In the genomic region with DNA sequence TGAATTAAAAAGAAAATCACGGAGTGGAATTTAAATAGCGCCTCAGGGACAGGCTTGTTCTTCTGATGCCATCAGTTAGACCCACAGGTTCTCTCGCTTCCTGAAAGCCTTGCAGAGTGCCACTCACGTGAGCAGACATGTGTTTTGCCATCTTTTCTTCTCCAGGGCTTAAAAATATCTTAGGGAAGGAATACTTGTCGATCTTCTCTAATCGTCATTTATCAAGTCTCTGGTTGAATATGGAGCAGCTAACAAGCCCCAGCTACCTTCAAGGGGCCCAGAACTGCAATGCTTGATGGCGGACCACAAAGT, we compare ENCODE assay signal across 21 mouse cellular contexts.
A peak's percentile ranks its signal among the peaks of the same experiment; 100 is the strongest.
DNase-seq lines count a peak whose midpoint lies in the region; ATAC-seq and TF ChIP-seq lines count a peak whose summit lies in the region.
"Had no signal": no experiment of that assay in that cellular context is flagged by ENCODE, and none has a peak within 500 bp of the region (broad histone marks: within the 10 kb centered on the region; RNA-seq: fewer than 3 reads in every experiment).

No protein-coding gene starts in this region.

- no peak overlapping the region for H3K4me3 ChIP-seq in forebrain, embryonic 15.5 days
- H3K4me3 ChIP-seq in forebrain, embryonic 10.5 days, result no peak overlapping the region
- no peak overlapping the region for H3K4me3 ChIP-seq in hindbrain, embryonic 14.5 days (replicated peaks; ENCODE audit: low read length)
- H3K4me3 ChIP-seq in hindbrain, embryonic 10.5 days, result no peak overlapping the region
- no peak overlapping the region for H3K4me3 ChIP-seq in midbrain, embryonic 14.5 days (replicated peaks; ENCODE audit: low read depth, low read length)
- H3K4me3 ChIP-seq in midbrain, embryonic 11.5 days (ENCODE audit: low read depth, low read length), result no peak overlapping the region
- no peak overlapping the region for H3K4me3 ChIP-seq in hindbrain, postnatal 0 days (ENCODE audit: low read length)
- H3K4me3 ChIP-seq in lung, postnatal 0 days (ENCODE audit: low read depth, low read length), result no peak overlapping the region
- H3K4me3 ChIP-seq: embryonic facial prominence, embryonic 12.5 days; heart, embryonic 15.5 days; limb, embryonic 15.5 days; midbrain, embryonic 12.5 days had no signal

- H3K27me3 ChIP-seq in forebrain, embryonic 15.5 days, result no peaks in the 10 kb centered on the region
- no peaks in the 10 kb centered on the region for H3K27me3 ChIP-seq in forebrain, embryonic 10.5 days (ENCODE audit: poor library complexity, severe bottlenecking)
- H3K27me3 ChIP-seq in hindbrain, embryonic 14.5 days (ENCODE audit: control insufficient read depth, insufficient read depth, low read length), result no peaks in the 10 kb centered on the region
- no peaks in the 10 kb centered on the region for H3K27me3 ChIP-seq in hindbrain, embryonic 10.5 days (ENCODE audit: insufficient read depth, poor library complexity, severe bottlenecking)
- H3K27me3 ChIP-seq in midbrain, embryonic 14.5 days (ENCODE audit: control insufficient read depth, insufficient read depth, low read length), result no peaks in the 10 kb centered on the region
- no peaks in the 10 kb centered on the region for H3K27me3 ChIP-seq in midbrain, embryonic 11.5 days (ENCODE audit: control insufficient read depth, insufficient read depth, low read length)
- H3K27me3 ChIP-seq in hindbrain, postnatal 0 days (ENCODE audit: insufficient read depth, low read length), result no peaks in the 10 kb centered on the region
- H3K27me3 ChIP-seq in lung, postnatal 0 days (replicated peaks; ENCODE audit: insufficient read depth, low read length), result no peaks in the 10 kb centered on the region
- H3K27me3 ChIP-seq: embryonic facial prominence, embryonic 12.5 days; heart, embryonic 15.5 days; limb, embryonic 15.5 days; midbrain, embryonic 12.5 days had no signal

- no peak overlapping the region for H3K4me2 ChIP-seq in forebrain, embryonic 15.5 days (replicated peaks)
- H3K4me2 ChIP-seq in hindbrain, embryonic 14.5 days (replicated peaks), result no peak overlapping the region
- H3K4me2 ChIP-seq in midbrain, embryonic 14.5 days (ENCODE audit: low read length), result no peak overlapping the region
- no peak overlapping the region for H3K4me2 ChIP-seq in midbrain, embryonic 11.5 days
- no peak overlapping the region for H3K4me2 ChIP-seq in hindbrain, postnatal 0 days (ENCODE audit: low read depth, low read length)
- no peak overlapping the region for H3K4me2 ChIP-seq in lung, postnatal 0 days (replicated peaks; ENCODE audit: low read depth, low read length)
- H3K4me2 ChIP-seq: embryonic facial prominence, embryonic 12.5 days; heart, embryonic 15.5 days; limb, embryonic 15.5 days; midbrain, embryonic 12.5 days had no signal

- WGBS in forebrain, embryonic 15.5 days, result 85% methylated on average over 7 of the region's 7 CpGs
- WGBS in forebrain, embryonic 10.5 days, result 88% methylated on average over 7 of the region's 7 CpGs
- 83% methylated on average over 7 of the region's 7 CpGs for WGBS in hindbrain, embryonic 14.5 days
- 94% methylated on average over 7 of the region's 7 CpGs for WGBS in hindbrain, embryonic 10.5 days
- 82% methylated on average over 7 of the region's 7 CpGs for WGBS in midbrain, embryonic 14.5 days
- WGBS in midbrain, embryonic 11.5 days, result 94% methylated on average over 7 of the region's 7 CpGs
- WGBS in hindbrain, postnatal 0 days, result 74% methylated on average over 7 of the region's 7 CpGs
- WGBS in lung, postnatal 0 days, result 86% methylated on average over 7 of the region's 7 CpGs

- H3K9me3 ChIP-seq in forebrain, embryonic 15.5 days, result no peaks in the 10 kb centered on the region
- H3K9me3 ChIP-seq in forebrain, embryonic 10.5 days, result no peaks in the 10 kb centered on the region
- no peaks in the 10 kb centered on the region for H3K9me3 ChIP-seq in hindbrain, embryonic 14.5 days (ENCODE audit: control insufficient read depth, low read length)
- no peaks in the 10 kb centered on the region for H3K9me3 ChIP-seq in hindbrain, embryonic 10.5 days
- no peaks in the 10 kb centered on the region for H3K9me3 ChIP-seq in midbrain, embryonic 14.5 days (ENCODE audit: control insufficient read depth, low read length)
- no peaks in the 10 kb centered on the region for H3K9me3 ChIP-seq in midbrain, embryonic 11.5 days (ENCODE audit: control insufficient read depth, low read length)
- no peaks in the 10 kb centered on the region for H3K9me3 ChIP-seq in hindbrain, postnatal 0 days (ENCODE audit: low read length)
- H3K9me3 ChIP-seq in lung, postnatal 0 days (ENCODE audit: low read length), result no peaks in the 10 kb centered on the region
- H3K9me3 ChIP-seq: embryonic facial prominence, embryonic 12.5 days; heart, embryonic 15.5 days; limb, embryonic 15.5 days; midbrain, embryonic 12.5 days had no signal

- no peaks in the 10 kb centered on the region for H3K36me3 ChIP-seq in forebrain, embryonic 15.5 days
- H3K36me3 ChIP-seq in forebrain, embryonic 10.5 days (replicated peaks), result no peaks in the 10 kb centered on the region
- H3K36me3 ChIP-seq in hindbrain, embryonic 14.5 days (replicated peaks; ENCODE audit: control insufficient read depth, insufficient read depth), result no peaks in the 10 kb centered on the region
- H3K36me3 ChIP-seq in hindbrain, embryonic 10.5 days, result no peaks in the 10 kb centered on the region
- no peaks in the 10 kb centered on the region for H3K36me3 ChIP-seq in midbrain, embryonic 14.5 days (ENCODE audit: control insufficient read depth, insufficient read depth, low read length)
- no peaks in the 10 kb centered on the region for H3K36me3 ChIP-seq in midbrain, embryonic 11.5 days (ENCODE audit: control insufficient read depth, insufficient read depth, low read length)
- H3K36me3 ChIP-seq in hindbrain, postnatal 0 days (ENCODE audit: insufficient read depth, low read length), result no peaks in the 10 kb centered on the region
- H3K36me3 ChIP-seq in lung, postnatal 0 days (ENCODE audit: insufficient read depth, low read length), result no peaks in the 10 kb centered on the region
- H3K36me3 ChIP-seq: embryonic facial prominence, embryonic 12.5 days; heart, embryonic 15.5 days; limb, embryonic 15.5 days; midbrain, embryonic 12.5 days had no signal

- H3K4me1 ChIP-seq in forebrain, embryonic 15.5 days, result peaks cover 8% of the 10 kb centered on the region; the same call in 1 of the 2 replicates
- H3K4me1 ChIP-seq in forebrain, embryonic 10.5 days, result peaks cover 6% of the 10 kb centered on the region
- H3K4me1 ChIP-seq in hindbrain, embryonic 14.5 days (replicated peaks; ENCODE audit: control insufficient read depth, insufficient read depth, low read length), result peaks cover 11% of the 10 kb centered on the region; the same call in 1 of the 2 replicates
- H3K4me1 ChIP-seq in hindbrain, embryonic 10.5 days (replicated peaks), result peaks cover 6% of the 10 kb centered on the region; the same call in 1 of the 2 replicates
- H3K4me1 ChIP-seq in midbrain, embryonic 14.5 days (ENCODE audit: control insufficient read depth, insufficient read depth, low read length), result peaks cover 10% of the 10 kb centered on the region
- H3K4me1 ChIP-seq in midbrain, embryonic 11.5 days (ENCODE audit: control insufficient read depth, insufficient read depth, low read length), result no peaks in the 10 kb centered on the region
- peaks cover 5% of the 10 kb centered on the region for H3K4me1 ChIP-seq in hindbrain, postnatal 0 days (ENCODE audit: insufficient read depth, low read length)
- no peaks in the 10 kb centered on the region for H3K4me1 ChIP-seq in lung, postnatal 0 days (ENCODE audit: insufficient read depth, low read depth, low read length)
- H3K4me1 ChIP-seq: embryonic facial prominence, embryonic 12.5 days; heart, embryonic 15.5 days; limb, embryonic 15.5 days had no signal

- no peak for DNase-seq in forebrain, embryonic 10.5 days (ENCODE audit: extremely low spot score, low spot score)
- DNase-seq in hindbrain, embryonic 14.5 days (ENCODE audit: low spot score), result no peak
- DNase-seq in hindbrain, embryonic 10.5 days (ENCODE audit: low spot score), result no peak
- DNase-seq in midbrain, embryonic 14.5 days, result no peak
- no peak for DNase-seq in midbrain, embryonic 11.5 days (ENCODE audit: low spot score, missing footprints)
- no peak for DNase-seq in hindbrain, postnatal 0 days (ENCODE audit: low spot score)
- no peak for DNase-seq in lung, postnatal 0 days (ENCODE audit: low spot score)
- DNase-seq: adrenal gland, postnatal 10 days; cerebellum, postnatal 25 days; gastrocnemius, postnatal 36 days; heart, postnatal 36 days; layer of hippocampus, adult 9-11 months had no signal

- H3K9ac ChIP-seq in forebrain, embryonic 15.5 days (replicated peaks), result no peak overlapping the region
- no peak overlapping the region for H3K9ac ChIP-seq in hindbrain, embryonic 14.5 days
- no peak overlapping the region for H3K9ac ChIP-seq in midbrain, embryonic 14.5 days (replicated peaks; ENCODE audit: low read length)
- H3K9ac ChIP-seq in midbrain, embryonic 11.5 days (ENCODE audit: low read length), result no peak overlapping the region
- no peak overlapping the region for H3K9ac ChIP-seq in hindbrain, postnatal 0 days (replicated peaks; ENCODE audit: low read length)
- H3K9ac ChIP-seq in lung, postnatal 0 days (replicated peaks; ENCODE audit: low read depth), result no peak overlapping the region
- H3K9ac ChIP-seq: embryonic facial prominence, embryonic 12.5 days; heart, embryonic 15.5 days; limb, embryonic 15.5 days; liver, embryonic 14.5 days; midbrain, embryonic 12.5 days had no signal

- peak overlapping the region; percentile 27; the same call in 1 of the 2 replicates for H3K27ac ChIP-seq in forebrain, embryonic 15.5 days (replicated peaks)
- no peak overlapping the region for H3K27ac ChIP-seq in forebrain, embryonic 10.5 days
- H3K27ac ChIP-seq in hindbrain, embryonic 14.5 days, result peak overlapping the region; percentile 26; the same call in 1 of the 2 replicates
- no peak overlapping the region for H3K27ac ChIP-seq in hindbrain, embryonic 10.5 days
- H3K27ac ChIP-seq in midbrain, embryonic 14.5 days (replicated peaks; ENCODE audit: low read depth, low read length), result 0 out of 2 replicates have a peak overlapping the region, but pooled peaks have one; percentile 14
- H3K27ac ChIP-seq in midbrain, embryonic 11.5 days (ENCODE audit: low read depth, low read length), result no peak overlapping the region
- H3K27ac ChIP-seq in hindbrain, postnatal 0 days, result peak overlapping the region; percentile 11; the same call in 1 of the 2 replicates
- H3K27ac ChIP-seq in lung, postnatal 0 days (ENCODE audit: low read length), result no peak overlapping the region
- H3K27ac ChIP-seq: embryonic facial prominence, embryonic 12.5 days; heart, embryonic 15.5 days; kidney, postnatal 0 days; limb, embryonic 15.5 days; liver, embryonic 14.5 days; midbrain, embryonic 12.5 days; stomach, postnatal 0 days had no signal

- no peak for TF ChIP-seq EP300 in lung, postnatal 0 days (IDR thresholded peaks at IDR 0.05)

- no peak for ATAC-seq in forebrain, embryonic 15.5 days (replicated peaks)
- ATAC-seq in hindbrain, embryonic 14.5 days (ENCODE audit: low FRiP score), result no peak
- ATAC-seq in midbrain, embryonic 14.5 days (ENCODE audit: low FRiP score, low TSS enrichment), result no peak
- no peak for ATAC-seq in midbrain, embryonic 11.5 days (ENCODE audit: low FRiP score)
- ATAC-seq in hindbrain, postnatal 0 days, result 0 out of 2 replicates have a peak, but pooled peaks have one; percentile 13
- ATAC-seq in lung, postnatal 0 days, result no peak
- ATAC-seq: forebrain, embryonic 14.5 days had no signal

- TF ChIP-seq CTCF in hindbrain, postnatal 0 days (IDR thresholded peaks at IDR 0.05; ENCODE audit: low read depth), result no peak
- TF ChIP-seq CTCF in lung, postnatal 0 days (IDR thresholded peaks at IDR 0.05), result no peak

Comparison
In these comparisons a context has a peak if more than half of its experiments do, and no peak if none do; other contexts are left out.
1. H3K27ac ChIP-seq: peak in forebrain, embryonic 15.5 days (single experiment), hindbrain, embryonic 14.5 days (single experiment), midbrain, embryonic 14.5 days (single experiment) and hindbrain, postnatal 0 days (single experiment); none in forebrain, embryonic 10.5 days (single experiment), hindbrain, embryonic 10.5 days (single experiment), midbrain, embryonic 11.5 days (single experiment) and lung, postnatal 0 days (single experiment).